Mouse (Mus musculus): ENCODE measurements around the gene Slc35f5. TPM values are rescaled to one million over a fixed set of nuclear protein-coding genes. Genes with fewer than 3 reads are reported as not detected.

Slc35f5 gene
- total RNA-seq, 4 experiments from 2014 or later: 108 to 143 (median 127) TPM

GRCm38 (mm10) chr1:125574219-125574618, 13.8 kb downstream of the Slc35f5 start:
- no peak for DNase-seq (ENCODE audit: low spot score)

GRCm38 (mm10) chr1:125575458-125576114, 15.2 kb downstream of the Slc35f5 start:
- peak; percentile 63 for DNase-seq (ENCODE audit: low spot score)

- DNase-seq (ENCODE audit: low spot score): no peak
Measured at GRCm38 (mm10) chr1:125576965-125577364, 16.6 kb downstream of the Slc35f5 start.

GRCm38 (mm10) chr1:125578091-125578490, 17.7 kb downstream of the Slc35f5 start:
- peak; percentile 57 for DNase-seq (ENCODE audit: low spot score)

- no peak for DNase-seq (ENCODE audit: low spot score)
Measured at GRCm38 (mm10) chr1:125581134-125581533, 20.7 kb downstream of the Slc35f5 start.

GRCm38 (mm10) chr1:125603620-125604019, 43.2 kb downstream of the Slc35f5 start:
- DNase-seq (ENCODE audit: low spot score): no peak

- peak; percentile 86 for DNase-seq (ENCODE audit: low spot score)
Measured at GRCm38 (mm10) chr1:125607087-125607803, 46.9 kb downstream of the Slc35f5 start.

GRCm38 (mm10) chr1:125624376-125625076, 64.1 kb downstream of the Slc35f5 start:
- no peak for DNase-seq (ENCODE audit: low spot score)

GRCm38 (mm10) chr1:125639501-125640253, 79.3 kb downstream of the Slc35f5 start:
- DNase-seq (ENCODE audit: low spot score): no peak

GRCm38 (mm10) chr1:125643643-125644042, 83.2 kb downstream of the Slc35f5 start:
- no peak for DNase-seq (ENCODE audit: low spot score)

Other genes with a start within 250 kb of the Slc35f5 start
- gene Actr3, start 124.9 kb upstream of the Slc35f5 start, total RNA-seq (2022): 100 to 1,000 TPM in 2 of 4 experiments, 10 to 100 TPM in 2; 93.7 to 107 (median 101) TPM
- under 1 TPM; 0.27 to 0.62 (median 0.43) TPM for gene Gpr39, start 116.4 kb downstream of the Slc35f5 start, total RNA-seq (2022)